Mouse (Mus musculus) thymus, adult 2 months (tissue): ENCODE results near the gene Tango6. TPM values are rescaled to one million over a fixed set of nuclear protein-coding genes. Genes with fewer than 3 reads are reported as not detected.

Source experiments
- DNase-seq: peaks from one replicate; pipeline ENCODE4 v3.0.0; 2021
- H3K27ac ChIP-seq: fragments of 200-500 bp; 2 replicates; pipeline ENCODE4 v1.5.1; 2012; ENCODE audit warnings: low read length, control low read depth; ENCODE audit not compliant: control insufficient read depth, insufficient read depth
- H3K27me3 ChIP-seq: fragments of 200-500 bp; 2 replicates; pipeline ENCODE4 v1.6.1; 2012; ENCODE audit warnings: mild to moderate bottlenecking, low read length, moderate library complexity, mixed read lengths; ENCODE audit not compliant: control insufficient read depth, insufficient read depth
- H3K36me3 ChIP-seq: fragments of 200-500 bp; 2 replicates; pipeline ENCODE4 v1.6.1; 2012; ENCODE audit warnings: mild to moderate bottlenecking, low read length, moderate library complexity; ENCODE audit not compliant: control insufficient read depth, insufficient read depth
- H3K4me1 ChIP-seq: fragments of 200-500 bp; replicated peaks from 2 replicates; pipeline ENCODE4 v1.6.1; 2012; ENCODE audit warnings: low read length; ENCODE audit not compliant: control insufficient read depth, insufficient read depth
- H3K4me3 ChIP-seq: fragments of 200-500 bp; 2 replicates; pipeline ENCODE4 v1.5.1; 2012; ENCODE audit warnings: mild to moderate bottlenecking, low read length, control low read depth, moderate library complexity; ENCODE audit not compliant: control insufficient read depth, insufficient read depth
- CTCF ChIP-seq: fragments of 200-500 bp; IDR thresholded peaks from 2 replicates; pipeline ENCODE4 v1.5.1; 2012; ENCODE audit warnings: mild to moderate bottlenecking, control low read depth, low read length, moderate library complexity, borderline replicate concordance; ENCODE audit not compliant: control insufficient read depth, poor library complexity, insufficient read depth; ENCODE audit errors: extremely low read depth
- POLR2A ChIP-seq: fragments of 200-500 bp; IDR thresholded peaks from 2 replicates; pipeline ENCODE4 v1.6.1; 2012; ENCODE audit warnings: mild to moderate bottlenecking, low read length, control low read depth, moderate library complexity; ENCODE audit not compliant: control insufficient read depth, poor library complexity, insufficient read depth; ENCODE audit errors: extremely low read depth
- WGBS: fragments of 180-500 bp; shearing (Covaris S2); methylation state at CpG from one replicate; pipeline ENCODE4 v1.1.7; 2018; 5-methylcytosine and 5-hydroxymethylcytosine counted together
- polyA plus RNA-seq: library from polyadenylated mRNA; depleted of rRNA; stranded (reverse); fragments of >200 nt; gene quantifications from 2 replicates; pipeline ENCODE4 v1.2.3, GENCODE M21; 2012; rRNA removed

The Tango6 gene
- 6.4 and 6.9 TPM in 2 replicates for polyA plus RNA-seq

- DNase-seq = peak; percentile 92
- Histone ChIP-seq H3K27me3 (no peaks in the 10 kb centered on the region), H3K4me3 (peak within 1 kb of the TSS; percentile 94), H3K27ac (0 out of 2 replicates have a peak within 1 kb of the TSS, but pooled peaks have one; percentile 10), H3K36me3 (no peaks in the 10 kb centered on the region), H3K4me1 (peaks cover 5% of the 10 kb centered on the region)
- peak; percentile 52; the same call in 1 of the 2 replicates for TF ChIP-seq CTCF
- TF ChIP-seq POLR2A = peak; percentile 32
- under 1% methylated on average over 50 of the region's 50 CpGs for WGBS
Observed at GRCm38 (mm10) chr8:106682971-106683668, at the start of gene Tango6. Gene Tango6, plus strand, starts transcription at chr8:106683068.

- Histone ChIP-seq H3K27ac (no peak overlapping the region), H3K4me3 (peak overlapping the region; percentile 36), H3K4me1 (peaks cover 13% of the 10 kb centered on the region), H3K27me3 (no peaks in the 10 kb centered on the region), H3K36me3 (no peaks in the 10 kb centered on the region)
- TF ChIP-seq POLR2A (no peak), CTCF (no peak)
- DNase-seq = peak; percentile 80
- 36% methylated on average over 17 of the region's 17 CpGs for WGBS
Observed at GRCm38 (mm10) chr8:106633361-106634158, 49.3 kb upstream of the Tango6 start.

- WGBS = 3% methylated on average over 5 of the region's 5 CpGs
Observed at GRCm38 (mm10) chr8:106635284-106635683, 47.6 kb upstream of the Tango6 start.

GRCm38 (mm10) chr8:106637446-106637845 is 45.4 kb upstream of the Tango6 start:
- 96% methylated on average over 4 of the region's 4 CpGs for WGBS
- no peaks in the 10 kb centered on the region for H3K36me3 ChIP-seq
- no peak overlapping the region for H3K4me3 ChIP-seq
- no peak for DNase-seq
- H3K4me1 ChIP-seq = peaks cover 24% of the 10 kb centered on the region
- TF ChIP-seq CTCF (no peak), POLR2A (no peak)
- no peak overlapping the region for H3K27ac ChIP-seq
- H3K27me3 ChIP-seq = no peaks in the 10 kb centered on the region

More at GRCm38 (mm10) chr8:106635284-106635683, 47.6 kb upstream of the Tango6 start:
- DNase-seq = no peak
- no peak overlapping the region for H3K27ac ChIP-seq
- no peak overlapping the region for H3K4me3 ChIP-seq
- H3K4me1 ChIP-seq = peaks cover 13% of the 10 kb centered on the region
- H3K27me3 ChIP-seq = no peaks in the 10 kb centered on the region
- no peaks in the 10 kb centered on the region for H3K36me3 ChIP-seq
- TF ChIP-seq POLR2A (no peak), CTCF (no peak)

GRCm38 (mm10) chr8:106638768-106639295 is 44.0 kb upstream of the Tango6 start:
- no peak for DNase-seq
- 97% methylated on average over 7 of the region's 7 CpGs for WGBS
- Histone ChIP-seq H3K27ac (no peak overlapping the region), H3K27me3 (no peaks in the 10 kb centered on the region), H3K4me1 (peaks cover 22% of the 10 kb centered on the region), H3K4me3 (no peak overlapping the region), H3K36me3 (no peaks in the 10 kb centered on the region)
- TF ChIP-seq POLR2A (no peak), CTCF (no peak)

GRCm38 (mm10) chr8:106640212-106640611 is 42.7 kb upstream of the Tango6 start:
- WGBS = 89% methylated on average over 7 of the region's 7 CpGs
- TF ChIP-seq POLR2A (no peak), CTCF (no peak)
- Histone ChIP-seq H3K27me3 (no peaks in the 10 kb centered on the region), H3K27ac (no peak overlapping the region), H3K4me3 (no peak overlapping the region), H3K4me1 (peaks cover 18% of the 10 kb centered on the region; the same call in 1 of the 2 replicates), H3K36me3 (no peaks in the 10 kb centered on the region)
- no peak for DNase-seq
